Mouse (Mus musculus) stomach, embryonic 14.5 days (tissue): ENCODE results near the gene Kctd17. TPM values are rescaled to one million over a fixed set of nuclear protein-coding genes. Genes with fewer than 3 reads are reported as not detected.

Experiments used
- ATAC-seq: fragments of 200-750 bp; cut with Nextera tagmentation; 2 replicates; pipeline ENCODE4 v1.8.0; 2017; ENCODE audit warnings: low read depth, moderate TSS enrichment; ENCODE audit not compliant: insufficient number of reproducible peaks, insufficient read depth, low FRiP score
- H3K27ac ChIP-seq: fragments of 300-500 bp; sonication (generic); 2 replicates; pipeline ENCODE4 v1.5.1; 2014; ENCODE audit warnings: mild to moderate bottlenecking, low read length, moderate library complexity, mixed read lengths
- H3K27me3 ChIP-seq: fragments of 300-500 bp; sonication (generic); 2 replicates; pipeline ENCODE4 v1.6.1; 2014; ENCODE audit warnings: low read length, control low read depth, mixed read lengths; ENCODE audit not compliant: control insufficient read depth, insufficient read depth
- H3K36me3 ChIP-seq: fragments of 300-500 bp; sonication (generic); 2 replicates; pipeline ENCODE4 v1.6.1; 2014; ENCODE audit warnings: mild to moderate bottlenecking, control low read depth, low read length, moderate library complexity, mixed read lengths; ENCODE audit not compliant: control insufficient read depth, insufficient read depth
- H3K4me1 ChIP-seq: fragments of 300-500 bp; sonication (generic); 2 replicates; pipeline ENCODE4 v1.6.1; 2014; ENCODE audit warnings: low read length, control low read depth, mixed read lengths; ENCODE audit not compliant: control insufficient read depth, insufficient read depth
- H3K4me2 ChIP-seq: fragments of 300-500 bp; sonication (generic); replicated peaks from 2 replicates; pipeline ENCODE4 v1.6.1; 2014; ENCODE audit warnings: low read depth, low read length, control low read depth
- H3K4me3 ChIP-seq: fragments of 300-500 bp; sonication (generic); 2 replicates; pipeline ENCODE4 v1.5.1; 2014; ENCODE audit warnings: low read depth, low read length, control low read depth
- H3K9ac ChIP-seq: fragments of 300-500 bp; sonication (generic); replicated peaks from 2 replicates; pipeline ENCODE4 v1.6.1; 2014; ENCODE audit warnings: low read depth, mild to moderate bottlenecking, control low read depth, low read length, moderate library complexity, mixed read lengths
- H3K9me3 ChIP-seq: fragments of 300-500 bp; sonication (generic); 2 replicates; pipeline ENCODE4 v1.6.1; 2016; ENCODE audit warnings: low read depth, low read length, control low read depth; ENCODE audit not compliant: control insufficient read depth
- WGBS: fragments of 180-500 bp; shearing (Covaris S2); extraction: QIAGEN DNeasy Blood & Tissue Kit; methylation state at CpG from one replicate; pipeline ENCODE4 v1.1.7; 2014; 5-methylcytosine and 5-hydroxymethylcytosine counted together
- polyA plus RNA-seq: library from polyadenylated mRNA; unstranded; fragments of >200 nt; fragmentation: Nextera tagmentation; extraction: Ambion mirVana; gene quantifications from 2 replicates; pipeline ENCODE4 v1.2.1, GENCODE M21; 2014

Kctd17 gene
- polyA plus RNA-seq, 1 experiment from 2014 or later: 39.4 TPM

GRCm38 (mm10) chr15:78406293-78406934 lies 21.9 kb upstream of the Kctd17 start, which contains the start of gene Mpst:
TSS of gene Mpst (plus strand) at chr15:78406416.
- WGBS: under 1% methylated on average over 40 of the region's 40 CpGs
- H3K9ac ChIP-seq: peak within 1 kb of the TSS; percentile 53
- H3K4me3 ChIP-seq: peak within 1 kb of the TSS; percentile 68
- peak; percentile 84 for ATAC-seq
- H3K27ac ChIP-seq: peak within 1 kb of the TSS; percentile 93
- no peaks in the 10 kb centered on the region for H3K36me3 ChIP-seq
- H3K4me2 ChIP-seq: peak within 1 kb of the TSS; percentile 81
- no peaks in the 10 kb centered on the region for H3K9me3 ChIP-seq
- H3K4me1 ChIP-seq: peaks cover 41% of the 10 kb centered on the region
- H3K27me3 ChIP-seq: peaks cover 16% of the 10 kb centered on the region; the same call in 1 of the 2 replicates

GRCm38 (mm10) chr15:78409570-78410052 lies 18.8 kb upstream of the Kctd17 start:
- ATAC-seq: no peak
- Histone ChIP-seq H3K27ac (no peak overlapping the region), H3K36me3 (no peaks in the 10 kb centered on the region; the same call in 1 of the 2 replicates), H3K4me2 (peak overlapping the region; percentile 44), H3K4me3 (peak overlapping the region; percentile 17), H3K9me3 (no peaks in the 10 kb centered on the region), H3K4me1 (peaks cover 20% of the 10 kb centered on the region; the same call in 1 of the 2 replicates), H3K9ac (no peak overlapping the region), H3K27me3 (peaks cover 16% of the 10 kb centered on the region; the same call in 1 of the 2 replicates)
- 17% methylated on average over 12 of the region's 12 CpGs for WGBS

DNA sequence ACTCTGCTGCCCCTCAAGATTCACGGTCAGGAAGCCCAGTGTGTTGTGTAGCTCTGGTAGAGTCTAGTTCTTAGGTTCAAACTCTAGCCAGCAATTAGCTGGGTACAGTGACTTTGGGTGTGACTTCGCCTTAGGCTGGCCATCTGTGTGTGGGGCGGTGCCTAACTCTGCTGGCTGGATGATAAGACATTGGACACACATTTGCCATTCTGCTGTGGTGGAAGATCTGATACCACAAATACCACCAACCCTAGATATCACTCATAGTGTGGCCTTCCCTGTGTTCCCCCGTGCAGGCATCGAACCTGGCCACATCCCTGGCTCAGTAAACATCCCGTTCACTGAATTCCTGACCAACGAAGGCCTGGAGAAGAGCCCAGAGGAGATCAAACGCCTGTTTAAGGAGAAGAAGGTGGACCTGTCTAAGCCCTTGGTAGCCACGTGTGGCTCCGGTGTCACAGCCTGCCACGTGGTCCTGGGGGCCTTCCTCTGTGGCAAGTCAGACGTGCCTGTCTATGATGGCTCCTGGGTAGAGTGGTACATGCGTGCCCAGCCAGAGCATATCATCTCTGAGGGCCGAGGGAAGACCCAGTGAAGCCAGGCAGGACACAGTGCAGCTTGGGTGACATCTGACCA lies 15.2 kb upstream of the Kctd17 start:
- Histone ChIP-seq H3K4me3 (no peak overlapping the region), H3K9me3 (no peaks in the 10 kb centered on the region), H3K27ac (no peak overlapping the region), H3K4me1 (peaks cover 8% of the 10 kb centered on the region; the same call in 1 of the 2 replicates), H3K27me3 (peaks cover 16% of the 10 kb centered on the region; the same call in 1 of the 2 replicates), H3K9ac (no peak overlapping the region), H3K4me2 (no peak overlapping the region), H3K36me3 (no peaks in the 10 kb centered on the region; the same call in 1 of the 2 replicates)
- peak; percentile 39; the same call in 1 of the 2 replicates for ATAC-seq
- 83% methylated on average over 14 of the region's 14 CpGs for WGBS

- Histone ChIP-seq H3K27me3 (peaks cover 16% of the 10 kb centered on the region; the same call in 1 of the 2 replicates), H3K4me3 (no peak overlapping the region), H3K9me3 (no peaks in the 10 kb centered on the region), H3K36me3 (no peaks in the 10 kb centered on the region; the same call in 1 of the 2 replicates), H3K4me1 (peaks cover 8% of the 10 kb centered on the region; the same call in 1 of the 2 replicates), H3K4me2 (no peak overlapping the region), H3K9ac (no peak overlapping the region), H3K27ac (no peak overlapping the region)
- no peak for ATAC-seq
- 61% methylated on average over 1 of the region's 1 CpGs for WGBS
Observed at GRCm38 (mm10) chr15:78413719-78414117, 14.6 kb upstream of the Kctd17 start.

- Histone ChIP-seq H3K4me2 (no peak overlapping the region), H3K4me1 (peaks cover 8% of the 10 kb centered on the region; the same call in 1 of the 2 replicates), H3K4me3 (no peak overlapping the region), H3K27me3 (peaks cover 16% of the 10 kb centered on the region; the same call in 1 of the 2 replicates), H3K9me3 (no peaks in the 10 kb centered on the region), H3K27ac (no peak overlapping the region), H3K36me3 (no peaks in the 10 kb centered on the region; the same call in 1 of the 2 replicates), H3K9ac (no peak overlapping the region)
- 87% methylated on average over 8 of the region's 8 CpGs for WGBS
- ATAC-seq: no peak
Observed at GRCm38 (mm10) chr15:78414157-78414556, 14.2 kb upstream of the Kctd17 start.

DNA sequence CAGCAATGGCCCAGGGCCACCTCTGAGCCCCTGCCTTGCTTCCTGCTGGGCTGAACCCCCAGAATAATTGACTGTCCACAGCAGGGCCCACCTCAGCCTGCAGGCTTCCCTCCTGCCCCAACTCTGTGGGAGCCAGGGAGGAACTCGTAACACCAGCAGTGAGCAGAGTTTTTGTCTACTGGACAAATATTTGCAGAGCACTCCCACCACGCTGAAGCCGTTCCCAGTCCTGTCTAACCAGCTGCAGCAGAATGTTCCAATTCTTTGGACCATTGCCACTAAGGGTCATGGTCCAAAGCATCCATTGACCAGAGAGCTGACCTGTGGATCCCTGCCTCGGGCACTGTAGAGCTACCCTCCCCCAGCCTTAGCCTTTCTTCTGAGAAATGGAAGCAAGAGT lies 11.4 kb upstream of the Kctd17 start:
- no peak overlapping the region for H3K4me2 ChIP-seq
- H3K36me3 ChIP-seq: no peaks in the 10 kb centered on the region; the same call in 1 of the 2 replicates
- H3K9ac ChIP-seq: no peak overlapping the region
- H3K9me3 ChIP-seq: no peaks in the 10 kb centered on the region
- peak overlapping the region; percentile 62 for H3K27ac ChIP-seq
- H3K27me3 ChIP-seq: no peaks in the 10 kb centered on the region
- 22% methylated on average over 4 of the region's 4 CpGs for WGBS
- no peak overlapping the region for H3K4me3 ChIP-seq
- H3K4me1 ChIP-seq: no peaks in the 10 kb centered on the region; the same call in 1 of the 2 replicates
- peak; percentile 77 for ATAC-seq

GRCm38 (mm10) chr15:78420395-78420794 lies 8.0 kb upstream of the Kctd17 start:
- no peak overlapping the region for H3K27ac ChIP-seq
- H3K36me3 ChIP-seq: no peaks in the 10 kb centered on the region
- no peaks in the 10 kb centered on the region for H3K27me3 ChIP-seq
- no peak overlapping the region for H3K4me3 ChIP-seq
- WGBS: 83% methylated on average over 13 of the region's 13 CpGs
- H3K9me3 ChIP-seq: no peaks in the 10 kb centered on the region
- H3K4me2 ChIP-seq: no peak overlapping the region
- H3K4me1 ChIP-seq: peaks cover 3% of the 10 kb centered on the region; the same call in 1 of the 2 replicates
- H3K9ac ChIP-seq: no peak overlapping the region
- ATAC-seq: no peak
